Comparison of ENCODE assay signal across 43 mouse cellular contexts in the genomic region with DNA sequence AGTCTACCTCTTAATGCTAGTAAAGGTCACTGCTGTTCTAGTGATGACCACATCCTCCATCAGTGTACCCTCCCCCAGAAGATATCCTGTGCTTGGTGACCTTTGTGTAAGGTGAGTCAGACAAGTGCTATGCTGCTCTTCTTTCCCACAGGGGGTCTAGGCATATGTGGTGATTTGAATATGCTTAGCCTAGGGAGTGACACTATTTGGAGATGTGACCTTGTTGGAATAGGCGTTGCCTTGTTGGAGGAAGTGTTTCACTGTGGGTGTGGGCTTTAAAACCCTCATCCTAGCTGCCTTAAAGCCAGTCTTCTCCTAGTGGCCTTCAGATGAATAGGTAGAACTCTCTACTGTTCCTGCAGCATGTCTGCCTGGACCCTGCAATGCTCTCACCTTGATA. TPM values are rescaled to one million over a fixed set of nuclear protein-coding genes. Genes with fewer than 3 reads are reported as not detected.
"Had no signal": no experiment of that assay in that cellular context is flagged by ENCODE, and none has a peak within 500 bp of the region (broad histone marks: within the 10 kb centered on the region; RNA-seq: fewer than 3 reads in every experiment).

No protein-coding gene starts in this region.

- H3K36me3 ChIP-seq: heart, embryonic 10.5 days; heart, embryonic 12.5 days; heart, embryonic 13.5 days; heart, embryonic 15.5 days; hindbrain, embryonic 10.5 days; hindbrain, embryonic 12.5 days; hindbrain, embryonic 13.5 days; hindbrain, embryonic 15.5 days; intestine, embryonic 15.5 days; kidney, embryonic 15.5 days had no signal

- ATAC-seq: hindbrain, embryonic 16.5 days; hindbrain, postnatal 0 days; inflammation-experienced regulatory T-cells, adult 6 months; intestine, embryonic 15.5 days; intestine, embryonic 16.5 days had no signal

- H3K4me2 ChIP-seq: heart, embryonic 11.5 days; heart, embryonic 12.5 days; heart, embryonic 13.5 days; heart, embryonic 15.5 days; hindbrain, embryonic 12.5 days; hindbrain, embryonic 13.5 days; hindbrain, embryonic 14.5 days; hindbrain, embryonic 15.5 days; intestine, embryonic 15.5 days; kidney, embryonic 15.5 days had no signal

- H3K27me3 ChIP-seq: heart, embryonic 12.5 days; heart, embryonic 13.5 days; heart, embryonic 15.5 days; hindbrain, embryonic 12.5 days; hindbrain, embryonic 13.5 days; hindbrain, embryonic 15.5 days; intestine, embryonic 15.5 days; kidney, embryonic 15.5 days had no signal

- H3K27ac ChIP-seq: heart, embryonic 10.5 days; heart, embryonic 13.5 days; heart, embryonic 15.5 days; hindbrain, embryonic 10.5 days; hindbrain, embryonic 12.5 days; hindbrain, embryonic 13.5 days; hindbrain, embryonic 14.5 days; hindbrain, embryonic 15.5 days; hindbrain, postnatal 0 days; intestine, embryonic 15.5 days; kidney, embryonic 15.5 days; kidney, postnatal 0 days; layer of hippocampus, adult 2 months; left cerebral cortex, adult 2 months had no signal

- H3K4me1 ChIP-seq: heart, embryonic 10.5 days; heart, embryonic 12.5 days; heart, embryonic 13.5 days; heart, embryonic 15.5 days; hindbrain, embryonic 10.5 days; hindbrain, embryonic 12.5 days; hindbrain, embryonic 13.5 days; hindbrain, embryonic 15.5 days; intestine, embryonic 15.5 days; kidney, embryonic 15.5 days had no signal

- H3K4me3 ChIP-seq: heart, embryonic 10.5 days; heart, embryonic 12.5 days; heart, embryonic 13.5 days; heart, embryonic 15.5 days; hindbrain, embryonic 10.5 days; hindbrain, embryonic 12.5 days; hindbrain, embryonic 13.5 days; hindbrain, embryonic 15.5 days; intestine, embryonic 15.5 days; kidney, embryonic 15.5 days; layer of hippocampus, adult 2 months; left cerebral cortex, adult 2 months had no signal

- DNase-seq: heart, postnatal 10 days; heart, postnatal 14 days; heart, postnatal 36 days; heart, postnatal 4 days; kidney, adult 11 months; kidney, adult 18-20 months; kidney, adult 2 months; kidney, adult 8-10 months; kidney, adult 9 months; kidney, postnatal 10 days; kidney, postnatal 14 days; kidney, postnatal 25 days; kidney, postnatal 36 days; kidney, postnatal 4 days; layer of hippocampus, adult 9-11 months; layer of hippocampus, postnatal 36 days had no signal

- H3K9me3 ChIP-seq: hindbrain, embryonic 12.5 days; hindbrain, embryonic 15.5 days; intestine, embryonic 15.5 days; kidney, embryonic 15.5 days had no signal

- H3K9ac ChIP-seq: heart, embryonic 12.5 days; heart, embryonic 13.5 days; heart, embryonic 15.5 days; hindbrain, embryonic 12.5 days; hindbrain, embryonic 13.5 days; hindbrain, embryonic 14.5 days; hindbrain, embryonic 15.5 days; intestine, embryonic 15.5 days; kidney, embryonic 15.5 days had no signal

RNA-seq across cellular contexts. Expression of gene Clec4b2, which starts 39.0 kb away (rescaled TPM):
- polyA plus RNA-seq: heart, embryonic 10.5 days; heart, embryonic 11.5 days; heart, embryonic 12.5 days; heart, embryonic 13.5 days; heart, embryonic 14.5 days; heart, embryonic 15.5 days; heart, embryonic 16.5 days; heart, postnatal 0 days; hindbrain, embryonic 10.5 days; hindbrain, embryonic 11.5 days; hindbrain, embryonic 12.5 days; hindbrain, embryonic 13.5 days; hindbrain, embryonic 14.5 days; hindbrain, embryonic 15.5 days; hindbrain, embryonic 16.5 days; hindbrain, postnatal 0 days; inflammation-experienced regulatory T-cells, adult 6 months; intestine, embryonic 14.5 days; intestine, embryonic 15.5 days; intestine, embryonic 16.5 days; kidney, adult 2 months; kidney, embryonic 14.5 days; kidney, embryonic 15.5 days; kidney, embryonic 16.5 days; kidney, postnatal 0 days; large intestine, adult 2 months had no signal

RNA-seq across cellular contexts. Expression of gene Clec4d, which starts 50.2 kb away (rescaled TPM):
- polyA plus RNA-seq: heart, embryonic 10.5 days; heart, embryonic 12.5 days; heart, embryonic 13.5 days; heart, embryonic 14.5 days; hindbrain, embryonic 10.5 days; hindbrain, embryonic 11.5 days; hindbrain, embryonic 12.5 days; hindbrain, embryonic 13.5 days; hindbrain, embryonic 15.5 days; hindbrain, embryonic 16.5 days; hindbrain, postnatal 0 days; inflammation-experienced regulatory T-cells, adult 6 months; intestine, embryonic 14.5 days; kidney, embryonic 14.5 days; kidney, embryonic 16.5 days had no signal
